Mouse (Mus musculus) gastrocnemius, postnatal 4 days (tissue): ENCODE results near the gene 1700030K09Rik. TPM values are rescaled to one million over a fixed set of nuclear protein-coding genes. Genes with fewer than 3 reads are reported as not detected.

Experiments
- DNase-seq, 2 experiments: peaks; one replicate each; pipeline ENCODE4 v3.0.0; 2021 to 2022; ENCODE audit warnings: low spot score in 2 of 2, mixed read lengths in 2 of 2
- total RNA-seq, 2 experiments: library from RNA; stranded (reverse); gene quantifications; 2 replicates each; pipeline ENCODE4 v1.2.3; 2021

Gene 1700030K09Rik
- total RNA-seq, 2 experiments from 2014 or later: 6.3 to 6.5 TPM

DNA sequence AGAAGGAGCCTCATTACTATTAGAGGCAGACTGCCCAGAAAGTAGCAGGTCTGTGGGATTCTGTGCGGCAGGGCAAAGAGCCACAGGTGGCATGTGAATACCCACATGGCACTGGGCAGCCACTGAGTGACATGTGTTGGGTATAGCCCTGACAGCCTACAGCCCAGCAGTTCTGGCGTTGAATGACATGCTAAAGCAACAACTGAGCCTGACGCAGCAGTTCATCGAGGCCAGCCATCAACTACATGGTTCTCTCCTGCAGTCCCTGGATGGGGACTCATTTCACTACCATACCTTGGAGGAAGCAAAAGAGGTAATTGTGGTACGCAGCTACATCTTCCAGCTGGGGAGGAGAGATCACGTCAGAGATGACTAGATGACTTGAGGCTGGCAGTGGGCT lies 14.8 kb downstream of the 1700030K09Rik start:
- no peak for DNase-seq

DNA sequence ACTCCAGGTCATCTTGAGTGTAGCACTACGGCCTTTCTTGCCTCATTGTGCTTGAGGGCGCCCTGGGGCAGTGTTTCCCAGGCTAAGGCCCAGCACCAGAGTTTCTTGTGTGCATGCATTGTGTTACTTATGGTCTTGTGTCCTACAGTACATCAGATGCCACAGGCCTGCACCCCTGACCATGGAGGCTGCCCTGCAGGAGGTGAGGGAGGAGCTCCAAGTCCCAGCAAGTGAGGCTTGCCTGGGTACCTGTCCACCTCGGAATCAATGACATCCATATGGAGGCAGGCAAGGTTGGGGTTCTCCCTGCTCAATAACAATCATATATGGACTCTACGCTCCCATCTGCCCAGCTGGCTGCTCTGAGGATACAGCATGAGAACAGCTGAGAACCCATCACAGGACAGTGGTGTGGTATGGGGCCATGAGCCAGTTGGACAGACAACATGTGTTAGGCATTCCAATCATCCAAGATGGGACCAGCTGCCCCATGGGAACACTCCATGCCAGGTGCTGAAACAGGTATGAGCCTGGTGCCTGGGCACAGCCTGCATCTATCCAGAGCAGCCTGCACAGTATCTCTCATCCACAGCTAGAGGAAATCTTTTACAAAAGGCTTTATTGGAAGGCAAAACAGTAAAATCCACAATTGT lies 16.3 kb downstream of the 1700030K09Rik start:
- no peak for DNase-seq

DNA sequence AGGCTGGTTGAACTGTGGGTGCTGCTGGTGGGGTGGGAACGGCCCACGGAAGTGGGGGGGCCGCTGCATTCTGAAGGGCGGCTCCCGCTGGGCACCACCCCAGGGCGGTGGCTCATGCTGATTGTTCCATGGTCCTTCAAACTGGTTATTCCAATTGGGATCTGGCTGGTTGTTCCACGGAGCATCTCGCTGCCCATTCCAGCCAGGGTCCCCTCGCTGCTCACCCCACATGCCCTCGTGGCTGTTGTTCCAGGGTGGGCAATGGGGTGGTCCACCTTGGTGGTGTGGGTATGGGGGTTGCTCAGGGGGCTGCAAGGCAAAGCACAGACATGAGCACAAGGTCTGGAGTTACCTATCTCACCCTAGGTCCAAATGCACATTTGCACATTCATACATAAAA lies 20.5 kb downstream of the 1700030K09Rik start:
- no peak for DNase-seq

DNA sequence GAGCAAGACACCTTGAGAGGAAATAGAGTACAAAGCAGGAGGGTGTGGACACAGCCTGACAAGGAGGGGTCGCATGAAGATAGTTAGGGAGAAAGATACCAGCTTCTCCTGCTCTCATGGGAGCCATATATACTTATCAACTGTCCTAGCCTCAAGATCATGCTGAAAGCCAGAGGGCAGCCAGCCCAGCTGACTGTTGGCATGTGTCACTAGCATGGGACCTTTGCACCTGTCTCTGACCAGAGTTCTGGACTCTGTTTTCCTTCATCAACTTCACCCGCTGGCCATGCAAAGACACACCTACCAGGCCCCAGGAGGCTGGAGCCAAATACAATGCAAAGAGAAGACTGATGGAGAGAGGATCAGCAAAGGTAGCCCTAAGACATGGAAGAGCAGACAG lies 25.6 kb downstream of the 1700030K09Rik start:
- DNase-seq: no peak

DNA sequence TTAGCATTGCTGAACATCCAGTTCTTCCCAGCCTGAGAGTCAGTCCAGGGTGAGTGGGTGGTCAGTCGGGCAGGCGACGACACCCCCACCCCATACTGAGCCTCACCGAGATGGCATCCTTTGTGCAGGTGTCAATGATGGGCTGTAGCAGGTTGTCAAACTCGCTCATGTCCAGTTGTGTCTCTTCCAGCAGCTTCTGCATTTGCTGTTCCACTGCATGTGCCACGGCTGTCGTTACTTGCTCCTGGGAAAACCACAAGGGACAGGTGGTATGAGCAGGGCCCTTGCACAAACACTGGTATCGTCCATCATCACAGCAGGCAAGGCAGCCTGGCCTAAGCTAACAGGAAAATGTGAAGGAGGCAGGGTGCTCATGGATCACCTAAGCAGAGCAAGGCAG lies 26.3 kb downstream of the 1700030K09Rik start:
- no peak for DNase-seq

DNA sequence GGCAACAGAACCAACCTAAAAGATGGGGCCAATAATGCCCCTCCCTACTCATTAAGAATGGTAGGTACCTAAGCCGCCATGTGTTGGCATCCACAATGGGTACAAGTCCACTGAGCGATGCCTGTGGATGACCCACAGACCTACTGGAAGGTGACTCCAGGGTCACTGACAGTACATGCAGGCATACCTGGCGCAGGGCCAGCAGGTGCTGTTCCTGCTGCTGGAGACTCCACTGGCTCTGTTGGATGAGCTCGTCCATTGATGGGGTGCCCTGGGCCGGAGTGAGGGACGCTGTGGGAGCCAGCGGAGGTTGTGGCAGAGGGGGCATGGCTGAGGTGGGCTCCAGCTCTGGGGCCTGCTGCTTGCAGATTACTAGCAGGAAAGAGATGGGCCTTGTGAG lies 27.0 kb downstream of the 1700030K09Rik start:
- DNase-seq: no peak

DNA sequence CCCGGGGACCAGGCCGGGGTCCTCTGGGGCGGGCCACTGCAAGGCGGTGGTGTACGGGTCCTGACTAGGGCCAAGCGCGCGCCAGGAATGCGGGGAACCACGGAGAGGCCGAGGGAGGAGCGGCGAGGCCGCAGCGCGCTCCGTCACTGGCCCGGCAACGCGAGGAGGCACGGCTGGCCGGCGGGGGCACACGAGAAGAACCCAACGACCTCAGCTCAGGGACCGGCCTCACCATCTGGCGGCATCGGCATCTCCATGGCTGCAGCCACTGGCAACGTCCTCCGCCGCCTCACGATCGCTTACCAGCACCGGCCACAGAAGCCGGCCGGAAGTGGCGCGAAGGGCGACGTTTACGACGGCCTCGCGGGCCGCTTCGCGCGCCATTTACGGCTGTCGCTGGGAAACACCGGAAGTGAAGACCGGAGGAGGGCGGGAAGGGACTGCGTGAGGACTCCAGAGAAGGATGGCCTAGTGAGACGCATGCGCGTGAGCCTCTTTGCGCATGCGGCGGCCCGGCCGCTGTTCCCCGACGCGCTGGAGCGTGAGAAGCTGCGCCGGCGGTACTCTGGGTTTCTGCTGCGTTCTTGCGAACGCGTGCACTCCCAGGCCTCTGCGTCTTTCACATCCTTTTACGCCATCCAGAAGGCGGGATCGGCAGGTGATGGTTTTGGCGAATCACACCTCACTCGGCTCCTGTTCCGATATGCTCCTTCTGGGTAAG lies 31.3 kb downstream of the 1700030K09Rik start, which contains the start of gene Cherp:
TSS of gene Cherp (minus strand) at position 401 of the 721 bp plus-strand sequence.
- DNase-seq: peak; percentile 86 to 94

DNA sequence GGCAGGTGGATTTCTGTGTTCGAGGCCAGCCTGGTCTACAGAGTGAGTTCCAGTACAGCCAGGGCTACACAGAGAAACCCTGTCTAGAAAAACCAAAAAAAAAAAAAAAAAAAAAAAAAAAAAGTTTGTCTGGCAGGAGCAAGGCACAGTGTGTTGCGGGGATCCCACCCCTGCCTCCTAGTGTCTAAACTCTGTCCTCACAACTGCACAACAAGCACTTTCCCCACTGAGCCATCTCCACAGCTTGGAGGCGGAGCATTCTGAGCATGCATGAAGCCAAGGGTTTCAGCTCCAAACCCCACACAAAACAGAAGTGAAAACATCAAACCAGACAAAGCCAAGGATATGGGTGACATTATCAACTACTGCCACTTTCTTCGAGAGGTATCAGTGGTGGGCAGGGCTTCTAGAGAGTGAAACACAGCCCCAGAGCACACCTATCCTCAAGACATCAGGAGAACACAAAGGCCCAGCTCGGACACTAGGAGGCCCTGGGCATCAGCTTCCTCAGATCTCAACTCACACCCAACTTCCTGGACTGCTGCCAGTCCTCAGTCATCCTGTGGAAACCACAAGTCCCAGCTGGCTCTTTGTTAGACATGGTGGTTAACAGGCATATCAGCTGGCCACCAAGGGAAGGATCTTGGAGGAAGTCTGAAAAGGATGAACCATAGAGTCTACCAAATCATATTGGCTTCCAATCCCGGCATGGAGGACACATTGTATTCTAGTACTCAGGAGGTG lies 41.9 kb downstream of the 1700030K09Rik start:
- peak in 1 of 2 experiments; percentile 42 for DNase-seq

DNA sequence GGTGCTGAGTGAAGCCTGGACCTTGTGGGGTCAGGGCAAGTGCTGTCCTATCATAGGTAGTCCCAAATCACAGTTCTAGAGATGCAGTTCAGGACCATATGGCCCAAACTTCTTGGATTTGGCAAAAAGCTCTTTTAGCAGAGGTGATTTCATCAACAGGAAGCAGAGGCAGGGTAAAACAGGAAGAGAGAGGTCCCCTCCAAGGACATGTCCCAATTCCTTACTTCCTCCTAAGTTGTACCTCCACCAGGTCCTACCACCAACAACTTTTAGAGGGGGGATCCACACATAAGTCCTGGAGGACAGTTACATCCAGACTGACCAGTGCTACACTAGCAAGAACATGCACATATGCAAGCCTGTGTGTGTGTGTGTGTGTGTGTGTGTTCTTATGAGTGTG lies 43.3 kb downstream of the 1700030K09Rik start:
- no peak for DNase-seq

DNA sequence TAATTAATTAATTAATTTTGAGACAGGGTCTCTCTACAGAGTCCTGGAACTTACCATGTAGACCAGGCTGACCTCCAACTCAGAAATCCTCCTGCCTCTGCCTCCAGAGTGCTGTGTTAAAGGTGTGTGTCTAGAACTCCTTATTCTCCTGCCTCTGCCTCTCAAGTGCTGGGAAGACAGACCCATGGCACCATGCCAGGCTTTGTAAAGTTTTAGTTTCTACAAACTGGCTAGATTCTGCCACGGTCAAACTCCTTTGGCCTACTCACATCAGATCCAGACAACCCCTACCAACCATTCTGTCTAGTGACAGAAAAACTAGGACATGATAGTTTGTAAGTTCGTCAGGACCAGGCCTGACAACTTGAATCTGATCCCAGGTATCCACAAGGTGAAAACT lies 47.3 kb downstream of the 1700030K09Rik start:
- no peak for DNase-seq

DNA sequence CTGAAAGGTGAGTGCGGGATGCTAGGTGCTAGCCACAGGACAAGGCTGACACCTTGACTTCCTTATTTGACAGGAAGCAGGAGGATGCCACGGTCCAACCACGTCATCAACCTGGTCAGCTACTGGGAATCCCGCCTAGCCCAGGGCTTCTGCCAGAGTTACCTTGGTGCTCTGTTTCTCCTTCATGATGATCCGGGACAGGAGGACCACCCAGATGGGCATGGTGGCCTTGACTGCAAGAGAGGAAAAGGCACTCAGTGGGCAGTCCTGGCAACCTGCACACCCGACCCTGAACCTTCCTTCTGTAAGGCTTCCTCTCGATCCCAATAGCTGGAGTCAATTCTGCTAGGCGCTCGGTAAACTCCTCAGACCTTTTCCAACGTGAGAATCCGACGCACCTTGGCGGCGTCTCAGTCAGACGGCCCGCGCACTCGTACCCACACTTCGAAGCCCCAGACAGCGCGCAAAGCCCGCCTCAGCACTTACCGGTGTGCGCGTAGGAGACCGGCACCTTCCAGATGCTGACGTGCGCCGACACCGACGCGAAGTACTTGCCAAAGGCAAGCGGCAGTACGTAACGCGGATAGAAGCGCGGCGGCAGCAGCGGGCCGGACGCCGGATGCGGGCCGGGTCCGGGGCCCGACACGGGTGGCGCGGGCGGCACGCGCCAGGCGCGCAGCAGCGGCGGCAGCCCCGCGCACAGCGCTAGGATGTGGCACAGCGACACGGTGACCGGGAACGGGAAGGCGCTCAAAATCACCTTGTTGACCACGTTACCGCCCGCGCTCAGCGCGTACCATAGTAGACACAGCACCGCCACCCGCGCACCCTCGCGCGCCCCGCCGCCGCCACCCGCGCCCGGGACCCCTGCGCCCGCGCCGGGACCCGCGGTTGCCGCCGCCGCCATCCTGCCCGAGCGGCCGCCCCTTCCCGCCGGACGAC lies 48.3 kb downstream of the 1700030K09Rik start, which contains the start of gene Slc35e1:
TSS of gene Slc35e1 (minus strand) at position 935 of the 942 bp plus-strand sequence.
- no peak for DNase-seq

DNA sequence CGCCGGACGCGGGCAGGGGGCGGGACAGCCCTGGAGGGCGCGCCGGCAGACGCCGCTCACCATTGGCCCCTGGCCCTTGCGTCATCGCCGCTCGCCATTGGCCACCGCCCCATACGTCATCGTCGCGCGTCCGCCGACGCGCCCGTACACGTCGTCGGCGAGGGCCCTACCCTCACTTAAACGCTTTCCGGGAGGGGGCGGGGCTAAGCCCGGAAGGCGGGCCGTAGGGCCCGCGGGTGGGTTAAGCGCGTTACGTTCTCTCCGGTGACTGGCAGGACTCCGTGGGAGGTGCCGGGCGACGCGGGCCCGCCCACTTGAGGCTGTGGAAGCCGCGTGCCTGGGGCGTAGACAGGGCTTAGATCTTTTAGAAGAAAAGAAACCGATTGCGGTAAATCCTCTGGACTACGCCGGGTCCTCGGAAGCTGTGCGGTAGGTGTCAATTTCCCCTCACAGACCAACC lies 49.0 kb downstream of the 1700030K09Rik start:
- peak; percentile 99 to 100 for DNase-seq

DNA sequence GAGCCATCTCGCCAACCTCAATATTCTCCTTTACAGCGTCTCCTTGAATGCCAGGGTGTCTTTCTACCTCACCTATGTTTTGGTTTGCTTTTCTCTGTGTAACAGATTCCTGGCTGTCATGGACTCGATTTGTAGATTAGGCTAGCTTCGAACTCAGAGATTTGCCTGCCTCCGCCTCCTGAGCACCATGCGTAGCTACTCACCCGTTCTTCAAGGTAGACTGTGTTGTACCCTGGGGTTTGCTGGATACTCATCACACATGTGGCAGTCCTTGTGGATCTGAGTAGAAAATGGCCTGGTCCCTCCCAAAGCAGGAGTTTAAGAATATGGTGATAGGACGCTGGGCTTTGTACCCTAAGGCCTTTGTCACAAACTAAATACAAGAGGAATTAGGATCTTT lies 49.7 kb downstream of the 1700030K09Rik start:
- no peak for DNase-seq

DNA sequence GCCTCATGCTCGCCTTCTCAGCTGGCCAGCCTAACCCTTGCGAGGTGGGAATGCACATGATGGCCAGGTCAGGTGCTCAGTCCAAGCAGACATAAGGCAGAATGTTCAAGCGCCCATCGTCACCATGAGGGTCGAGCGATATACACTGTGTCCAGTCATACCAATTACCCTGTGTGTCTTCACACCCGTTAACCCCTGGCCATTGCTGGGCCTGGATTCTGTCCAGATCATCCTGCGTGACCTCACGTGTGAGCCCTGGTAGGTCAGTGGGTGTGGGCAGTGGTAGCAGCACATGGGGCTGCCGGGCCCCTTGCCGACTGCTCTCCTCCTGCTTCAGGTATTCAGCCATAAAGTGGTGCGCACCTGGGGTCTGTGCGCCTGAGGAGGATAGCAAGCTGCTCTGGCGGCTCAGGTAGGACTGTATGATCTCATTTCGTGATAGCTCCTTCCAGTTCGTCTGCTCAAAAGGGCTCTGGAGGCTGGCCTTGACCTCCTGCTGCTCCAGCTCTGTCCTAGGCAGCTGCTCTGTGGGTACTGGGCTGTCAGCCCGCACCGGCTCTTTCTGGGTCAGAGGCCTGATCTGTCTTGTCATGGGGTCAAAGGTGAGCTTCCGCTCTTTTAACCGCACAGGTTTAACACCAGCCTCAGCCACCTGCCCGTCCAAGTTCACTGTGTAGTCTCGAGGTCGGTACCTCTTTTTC lies 51.9 kb downstream of the 1700030K09Rik start:
- no peak for DNase-seq

DNA sequence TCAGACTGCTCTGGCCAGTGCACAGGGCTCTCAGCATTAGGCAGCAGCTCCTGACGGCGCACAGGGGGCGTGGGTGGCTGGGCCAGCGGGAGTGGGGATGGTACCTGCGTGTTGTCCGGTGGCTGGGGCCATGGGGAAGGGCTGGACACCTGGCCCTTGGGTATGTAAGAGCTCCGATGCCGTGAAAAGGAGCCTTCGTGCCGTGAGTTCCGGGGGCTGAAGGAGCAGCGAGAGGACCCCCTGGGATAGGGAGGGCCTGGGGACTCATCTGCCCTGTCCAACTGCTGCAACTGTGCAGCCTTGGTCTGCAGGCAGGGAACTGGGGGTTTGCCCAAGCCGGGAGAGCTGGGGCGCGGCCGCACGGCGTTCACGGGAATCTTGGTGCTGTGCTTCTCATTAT lies 52.5 kb downstream of the 1700030K09Rik start:
- no peak for DNase-seq

DNA sequence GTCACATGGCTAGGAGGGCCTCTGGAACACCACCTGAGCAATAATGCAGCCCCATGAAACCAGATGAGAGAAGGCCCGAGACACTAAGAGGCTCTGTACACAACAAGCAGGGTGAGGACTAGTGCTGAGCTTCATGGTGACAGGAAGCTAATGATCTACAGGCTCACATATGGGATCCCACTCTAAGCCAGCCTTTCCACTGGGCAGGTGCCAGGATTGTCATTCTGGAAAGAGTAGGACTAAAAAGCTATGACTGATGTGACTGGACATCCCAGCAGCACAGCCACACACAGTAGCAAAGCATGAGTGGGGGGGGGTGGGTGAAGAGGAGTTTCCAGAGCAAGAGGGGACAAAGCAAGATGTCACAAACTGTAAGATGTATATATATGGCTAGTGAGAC lies 54.2 kb downstream of the 1700030K09Rik start:
- no peak for DNase-seq

DNA sequence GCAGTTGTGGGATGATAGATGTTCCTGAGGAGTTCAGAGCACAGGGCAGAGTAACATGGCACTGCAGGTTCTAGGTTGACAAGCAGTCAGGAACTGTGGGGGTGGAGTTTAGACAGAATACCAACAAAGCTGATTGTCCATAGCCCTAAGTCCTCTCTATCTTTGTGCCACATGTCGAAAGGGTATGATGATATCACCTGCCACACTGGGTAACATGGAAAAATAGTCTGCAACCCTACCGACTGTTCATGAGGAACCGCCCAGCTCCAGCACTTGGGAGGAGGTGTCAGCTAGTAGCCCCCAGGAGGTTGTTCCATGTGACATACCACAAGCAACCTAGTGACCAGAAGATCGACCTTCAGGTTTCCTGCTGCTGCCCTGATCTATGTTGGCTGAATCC lies 54.8 kb downstream of the 1700030K09Rik start:
- DNase-seq: no peak

DNA sequence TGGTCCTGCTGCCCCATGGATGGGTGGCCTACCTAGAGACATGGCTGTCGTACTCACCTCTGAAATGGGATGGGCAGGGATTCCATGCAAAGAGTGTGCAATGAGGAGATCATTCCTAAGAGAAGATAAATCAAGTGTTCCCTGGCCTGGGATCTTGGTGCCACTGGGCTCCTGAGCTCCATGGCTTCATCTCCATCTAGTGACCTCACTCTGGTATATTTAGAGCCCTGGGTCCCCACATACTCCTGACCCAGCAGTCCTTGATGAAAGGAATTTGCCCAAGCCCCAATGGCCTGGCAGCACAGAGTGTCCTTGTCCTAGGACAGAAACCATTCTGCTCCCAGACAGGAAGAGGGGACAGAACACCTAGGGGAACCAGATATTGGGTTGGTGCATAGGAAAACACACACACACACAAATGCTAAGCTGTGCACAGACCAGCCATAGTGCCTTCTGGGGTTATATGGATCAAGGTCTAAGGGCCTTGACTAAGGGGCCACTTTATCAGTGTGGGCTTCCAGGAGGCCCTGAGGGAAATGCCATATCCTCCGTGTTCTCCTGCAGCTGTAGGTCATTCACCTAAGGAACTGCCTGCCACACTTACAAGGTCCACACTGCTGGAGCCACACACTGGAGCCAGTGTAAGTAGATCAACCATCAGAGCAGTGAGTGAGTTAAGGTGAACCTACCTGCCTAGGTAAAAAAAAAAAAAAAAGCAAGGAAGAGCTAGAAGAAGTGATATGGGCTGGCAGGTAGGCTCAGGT lies 56.0 kb downstream of the 1700030K09Rik start:
- DNase-seq: no peak

DNA sequence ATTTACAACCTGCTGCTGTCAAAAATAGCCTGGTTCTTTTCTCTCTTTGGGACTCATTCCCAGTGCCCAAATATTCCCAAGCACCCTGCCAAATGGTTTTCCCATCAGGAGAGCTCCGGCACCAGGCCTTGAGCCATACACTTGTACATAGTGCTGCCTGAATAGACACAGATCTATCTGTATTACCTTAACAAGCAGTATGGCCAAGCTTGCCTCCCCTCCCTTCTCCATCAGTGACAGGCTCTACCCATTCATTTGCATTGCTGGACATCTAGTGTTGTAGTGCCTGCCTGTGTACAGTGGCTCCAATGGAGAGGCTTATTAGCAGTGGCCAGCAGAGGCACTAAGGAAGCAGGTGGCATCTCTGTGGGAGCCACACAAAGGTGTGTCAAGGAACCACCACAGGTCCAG lies 56.8 kb downstream of the 1700030K09Rik start:
- no peak for DNase-seq
